Mouse (Mus musculus): Measurements from ENCODE around the gene Efcab7.

DNA sequence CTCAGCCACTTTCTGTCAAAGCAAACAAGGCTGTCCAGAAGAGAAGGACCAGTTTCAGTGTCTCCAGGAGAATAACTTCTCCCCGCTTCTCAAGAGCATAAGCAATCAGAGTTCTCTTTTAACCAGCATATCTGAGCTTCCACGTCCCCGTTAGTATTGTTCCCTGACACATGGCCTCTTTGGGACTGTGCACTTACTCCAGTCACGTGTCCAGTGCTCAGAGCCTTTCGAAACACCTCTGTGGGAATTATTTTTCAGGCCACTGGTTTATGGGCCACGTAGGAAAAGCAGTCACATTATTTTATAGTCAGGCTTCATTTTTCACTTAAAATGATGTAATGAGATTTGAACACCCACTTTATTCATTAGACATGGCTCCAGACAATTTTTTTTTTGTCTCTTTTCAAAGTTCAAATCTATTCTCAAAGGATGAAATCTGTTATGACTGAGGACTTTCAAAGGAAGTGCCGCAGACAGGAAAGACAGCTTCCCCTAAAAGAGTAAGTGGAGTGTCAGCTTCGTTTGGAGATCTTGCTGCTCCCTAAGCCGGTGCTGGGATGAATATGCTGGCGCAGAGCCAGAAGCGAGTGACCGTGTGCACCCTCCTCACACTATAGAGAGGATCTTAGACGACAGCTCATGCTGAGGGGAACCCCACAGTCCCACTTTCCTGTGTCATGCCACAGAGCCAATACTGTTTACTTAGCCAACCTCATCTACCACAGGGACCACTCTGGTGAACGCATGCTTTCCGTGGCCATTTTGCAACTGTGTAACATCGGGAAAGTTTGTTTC, 110.9 kb downstream of the Efcab7 start:
- no peak for TF ChIP-seq CTCF (IDR thresholded peaks at IDR 0.05; ENCODE audit: insufficient read depth, low read length)
- no peak for TF ChIP-seq POLR2A (IDR thresholded peaks at IDR 0.05; ENCODE audit: borderline replicate concordance, extremely low read depth, low read depth, low read length)

Measured in lung, adult 2 months (tissue).